ENCODE assay signal across 1 mouse cellular context in the genomic region with DNA sequence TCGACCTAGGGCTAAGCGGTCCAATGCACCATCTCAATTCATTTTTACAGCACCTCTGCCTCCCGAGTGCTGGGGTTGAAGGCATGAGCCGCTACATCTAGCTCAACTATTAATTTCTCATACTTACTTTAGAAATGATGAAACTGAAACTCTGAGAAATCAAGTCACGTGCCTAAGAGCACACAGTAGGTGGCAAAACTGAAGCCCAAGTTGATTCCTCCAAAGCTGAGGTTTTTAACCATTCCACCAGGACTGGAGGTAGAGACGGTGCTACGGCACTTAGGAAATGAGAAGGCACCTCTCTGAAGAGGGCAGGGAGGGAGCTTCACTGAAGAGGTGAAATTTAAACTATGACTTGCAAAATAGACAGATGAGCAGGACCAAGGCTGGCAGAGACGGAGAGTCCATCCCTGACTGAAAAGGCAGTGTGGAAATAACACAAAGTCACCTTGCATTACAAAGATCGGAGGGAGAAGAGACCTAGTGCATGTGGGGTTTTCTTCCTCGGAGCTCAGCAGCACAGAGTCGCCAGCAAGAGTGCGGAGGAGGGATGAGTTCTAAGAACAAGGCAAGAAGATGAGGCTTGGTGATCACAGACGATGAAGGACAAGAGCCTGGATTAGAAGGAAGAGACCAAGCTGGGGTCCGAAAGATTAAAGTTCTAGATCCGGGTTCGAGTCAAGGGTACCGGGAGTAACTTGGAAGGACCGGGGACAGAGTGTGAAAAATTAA.
TF ChIP-seq lines count a peak whose summit lies in the region.

No protein-coding gene starts in this region.

TF ChIP-seq in CH12.LX, 34 proteins besides CTCF, POLR2A, EP300 and RAD21:
- no peak for TF ChIP-seq NRF1 (IDR thresholded peaks at IDR 0.05; ENCODE audit: low read depth, low read length)
- TF ChIP-seq TCF12 (IDR thresholded peaks at IDR 0.05; ENCODE audit: low read depth, low read length): no peak
- no peak for TF ChIP-seq MAX (IDR thresholded peaks at IDR 0.05; ENCODE audit: low read length)
- TF ChIP-seq BHLHE40 (IDR thresholded peaks at IDR 0.05; ENCODE audit: low read depth, low read length): peak; percentile 59
- no peak for TF ChIP-seq MEF2A (IDR thresholded peaks at IDR 0.05; ENCODE audit: borderline replicate concordance, low read depth, low read length)
